11 mouse cellular contexts compared by ENCODE assay signal in the genomic region with DNA sequence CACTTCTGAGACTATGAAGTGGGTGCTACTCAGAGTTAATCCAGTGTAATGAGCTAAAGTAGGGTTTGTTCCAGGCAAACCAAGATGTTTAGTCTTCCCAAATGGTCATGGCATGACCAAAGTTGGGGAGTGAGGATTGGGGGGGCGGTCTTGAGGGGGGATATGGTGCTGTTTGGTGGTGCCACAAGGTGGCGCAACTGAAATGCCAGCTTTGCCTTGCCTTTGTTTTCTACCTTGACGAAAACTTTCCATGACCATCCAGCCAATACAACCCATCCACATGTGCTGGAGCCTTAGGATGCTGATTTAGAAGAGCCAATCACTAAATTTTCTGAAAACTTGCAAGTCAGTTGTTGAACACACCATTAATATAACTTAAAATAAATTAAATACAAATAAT.
DNase-seq lines count a peak whose midpoint lies in the region; ATAC-seq and TF ChIP-seq lines count a peak whose summit lies in the region.
"Had no signal": no experiment of that assay in that cellular context is flagged by ENCODE, and none has a peak within 500 bp of the region (broad histone marks: within the 10 kb centered on the region; RNA-seq: fewer than 3 reads in every experiment).

No protein-coding gene starts in this region.

- H3K36me3 ChIP-seq in liver, embryonic 14.5 days (replicated peaks; ENCODE audit: control insufficient read depth, insufficient read depth, low read depth), result no peaks in the 10 kb centered on the region
- H3K36me3 ChIP-seq: limb, embryonic 13.5 days had no signal

- H3K27ac ChIP-seq in liver, embryonic 14.5 days, result no peak overlapping the region
- H3K27ac ChIP-seq: limb, embryonic 13.5 days had no signal

- H3K4me2 ChIP-seq in liver, embryonic 14.5 days (ENCODE audit: low read depth), result no peak overlapping the region
- H3K4me2 ChIP-seq: limb, embryonic 13.5 days had no signal

- ATAC-seq in liver, embryonic 14.5 days (ENCODE audit: insufficient read depth), result no peak
- ATAC-seq in megakaryocyte progenitor cell, adult 5-6 weeks (replicated peaks; ENCODE audit: poor library complexity), result 0 out of 2 replicates have a peak, but pooled peaks have one; percentile 30

- H3K4me3 ChIP-seq in liver, embryonic 14.5 days (ENCODE audit: insufficient read depth in 1 of 2, low read depth in 2 of 2, low read length in 2 of 2), result no peak overlapping the region
- H3K4me3 ChIP-seq: limb, embryonic 13.5 days had no signal

- no peak for TF ChIP-seq EP300 in liver, embryonic 14.5 days (IDR thresholded peaks at IDR 0.05; ENCODE audit: low read depth)

- H3K9me3 ChIP-seq in liver, embryonic 14.5 days (ENCODE audit: control insufficient read depth, low read length), result no peaks in the 10 kb centered on the region
- H3K9me3 ChIP-seq: limb, embryonic 13.5 days had no signal

- 24% methylated on average over 3 of the region's 3 CpGs for WGBS in liver, embryonic 14.5 days (ENCODE audit: insufficient replicate concordance)

- TF ChIP-seq CTCF in liver, embryonic 14.5 days (IDR thresholded peaks at IDR 0.05; ENCODE audit: low read depth), result peak; percentile 49

- H3K27me3 ChIP-seq in liver, embryonic 14.5 days (ENCODE audit: control insufficient read depth, insufficient read depth, low read length), result no peaks in the 10 kb centered on the region

- H3K9ac ChIP-seq in liver, embryonic 14.5 days (replicated peaks), result no peak overlapping the region
- H3K9ac ChIP-seq: limb, embryonic 13.5 days had no signal

- DNase-seq in adrenal gland, postnatal 36 days, result peak; percentile 5 to 17
- DNase-seq in adrenal gland, adult 18-20 months (ENCODE audit: low spot score in 2 of 2), result no peak
- DNase-seq in liver, embryonic 14.5 days (ENCODE audit: low read depth in 3 of 3, low spot score in 3 of 3), result no peak
- DNase-seq in liver, result no peak
- peak; percentile 20 to 24 for DNase-seq in B cell, adult 2 months
- no peak for DNase-seq in urinary bladder, postnatal 36 days (ENCODE audit: low spot score in 2 of 2)
- DNase-seq in frontal cortex, postnatal 25 days (ENCODE audit: low spot score in 2 of 2), result no peak
- DNase-seq: heart, postnatal 14 days; kidney, adult 11 months had no signal

- peaks cover 0 to 8% of the 10 kb centered on the region in 2 experiments; a peak in 1 of 4 replicates for H3K4me1 ChIP-seq in liver, embryonic 14.5 days (replicated peaks; ENCODE audit: control insufficient read depth in 2 of 2, insufficient read depth in 2 of 2, low read length in 1 of 2)

Comparison
In these comparisons a context has a peak if more than half of its experiments do, and no peak if none do; other contexts are left out.
1. DNase-seq: peak in adrenal gland, postnatal 36 days (2 of 2) and B cell, adult 2 months (2 of 2); none in adrenal gland, adult 18-20 months (0 of 2), liver, embryonic 14.5 days (0 of 3), liver (single experiment), urinary bladder, postnatal 36 days (0 of 2) and frontal cortex, postnatal 25 days (0 of 2).